Mouse (Mus musculus) bone marrow macrophage, adult 2 months (primary cell): ENCODE data around the gene Mtmr3. TPM values are rescaled to one million over a fixed set of nuclear protein-coding genes. Genes with fewer than 3 reads are reported as not detected.

Experiments used
- H3K27ac ChIP-seq: 2 replicates; pipeline ENCODE4 v1.5.1; 2012; ENCODE audit warnings: low read depth, low read length; ENCODE audit not compliant: insufficient read depth
- H3K4me1 ChIP-seq: 2 replicates; pipeline ENCODE4 v1.6.1; 2012; ENCODE audit warnings: low read length; ENCODE audit not compliant: control insufficient read depth, insufficient read depth
- H3K4me3 ChIP-seq: 2 replicates; pipeline ENCODE4 v1.5.1; 2012; ENCODE audit warnings: mild to moderate bottlenecking, low read length, moderate library complexity; ENCODE audit not compliant: insufficient read depth
- CTCF ChIP-seq: IDR thresholded peaks from 2 replicates; pipeline ENCODE4 v1.5.1; 2012; ENCODE audit warnings: low read depth, mild to moderate bottlenecking, low read length, moderate library complexity
- POLR2A ChIP-seq: IDR thresholded peaks from 2 replicates; pipeline ENCODE4 v1.6.1; 2012; ENCODE audit warnings: mild to moderate bottlenecking, low read depth, low read length, borderline replicate concordance
- polyA plus RNA-seq: library from polyadenylated mRNA; stranded (reverse); fragments of >200 nt; gene quantifications from 2 replicates; pipeline ENCODE4 v1.2.4, GENCODE M21; 2012; ENCODE audit not compliant: missing spikeins, insufficient read depth, insufficient read length

The Mtmr3 gene
- polyA plus RNA-seq, 1 experiment = 43.5 TPM

- no peak for TF ChIP-seq POLR2A
- no peak for TF ChIP-seq CTCF
- no peak overlapping the region for H3K27ac ChIP-seq
- no peak overlapping the region for H3K4me3 ChIP-seq
- no peaks in the 10 kb centered on the region; the same call in 1 of the 2 replicates for H3K4me1 ChIP-seq
Observed at GRCm38 (mm10) chr11:4471734-4472133, 122.9 kb downstream of the Mtmr3 start.

GRCm38 (mm10) chr11:4471251-4471650 lies 123.4 kb downstream of the Mtmr3 start:
- Histone ChIP-seq H3K4me3 (no peak overlapping the region), H3K27ac (no peak overlapping the region), H3K4me1 (no peaks in the 10 kb centered on the region; the same call in 1 of the 2 replicates)
- no peak for TF ChIP-seq CTCF
- TF ChIP-seq POLR2A = no peak

- Histone ChIP-seq H3K27ac (no peak overlapping the region), H3K4me1 (no peaks in the 10 kb centered on the region; the same call in 1 of the 2 replicates), H3K4me3 (no peak overlapping the region)
- TF ChIP-seq CTCF (no peak), POLR2A (no peak)
Observed at GRCm38 (mm10) chr11:4469091-4469490, 125.6 kb downstream of the Mtmr3 start.

- Histone ChIP-seq H3K27ac (no peak overlapping the region), H3K4me1 (no peaks in the 10 kb centered on the region; the same call in 1 of the 2 replicates), H3K4me3 (no peak overlapping the region)
- TF ChIP-seq CTCF (no peak), POLR2A (no peak)
Observed at GRCm38 (mm10) chr11:4467436-4467835, 127.2 kb downstream of the Mtmr3 start.

GRCm38 (mm10) chr11:4466191-4466590 lies 128.5 kb downstream of the Mtmr3 start:
- H3K4me3 ChIP-seq = no peak overlapping the region
- no peak overlapping the region for H3K27ac ChIP-seq

GRCm38 (mm10) chr11:4464616-4465015 lies 130.0 kb downstream of the Mtmr3 start:
- Histone ChIP-seq H3K4me3 (no peak overlapping the region), H3K27ac (no peak overlapping the region), H3K4me1 (peaks cover 9% of the 10 kb centered on the region; the same call in 1 of the 2 replicates)
- TF ChIP-seq CTCF = no peak
- no peak for TF ChIP-seq POLR2A

More at GRCm38 (mm10) chr11:4466191-4466590, 128.5 kb downstream of the Mtmr3 start:
- peaks cover under 1% of the 10 kb centered on the region; the same call in 1 of the 2 replicates for H3K4me1 ChIP-seq
- TF ChIP-seq CTCF (no peak), POLR2A (no peak)

- H3K4me3 ChIP-seq = no peak overlapping the region
- peaks cover 9% of the 10 kb centered on the region; the same call in 1 of the 2 replicates for H3K4me1 ChIP-seq
- TF ChIP-seq POLR2A = no peak
- TF ChIP-seq CTCF = no peak
Observed at GRCm38 (mm10) chr11:4464186-4464585, 130.5 kb downstream of the Mtmr3 start.

GRCm38 (mm10) chr11:4462868-4463267 lies 131.8 kb downstream of the Mtmr3 start:
- Histone ChIP-seq H3K27ac (no peak overlapping the region), H3K4me3 (no peak overlapping the region), H3K4me1 (peaks cover 9% of the 10 kb centered on the region; the same call in 1 of the 2 replicates)
- TF ChIP-seq POLR2A (no peak), CTCF (no peak)

More at GRCm38 (mm10) chr11:4464186-4464585, 130.5 kb downstream of the Mtmr3 start:
- H3K27ac ChIP-seq = no peak overlapping the region

GRCm38 (mm10) chr11:4461154-4461553 lies 133.5 kb downstream of the Mtmr3 start:
- Histone ChIP-seq H3K4me3 (no peak overlapping the region), H3K27ac (no peak overlapping the region), H3K4me1 (peaks cover 9% of the 10 kb centered on the region; the same call in 1 of the 2 replicates)
- TF ChIP-seq CTCF (no peak), POLR2A (no peak)

GRCm38 (mm10) chr11:4460615-4461014 lies 134.0 kb downstream of the Mtmr3 start:
- no peak overlapping the region for H3K4me3 ChIP-seq
- H3K27ac ChIP-seq = no peak overlapping the region
- peaks cover 9% of the 10 kb centered on the region; the same call in 1 of the 2 replicates for H3K4me1 ChIP-seq
- TF ChIP-seq POLR2A (no peak), CTCF (no peak)
